18 mouse cellular contexts compared by ENCODE assay signal in genomic region chr12:16140511-16141110, GRCm38 (mm10).
DNase-seq lines count a peak whose midpoint lies in the region; ATAC-seq and TF ChIP-seq lines count a peak whose summit lies in the region.
"Had no signal": no experiment of that assay in that cellular context is flagged by ENCODE, and none has a peak within 500 bp of the region (broad histone marks: within the 10 kb centered on the region; RNA-seq: fewer than 3 reads in every experiment).

No protein-coding gene starts in this region.

- WGBS in heart, embryonic 10.5 days, result 63% methylated on average over 5 of the region's 5 CpGs
- WGBS in heart, postnatal 0 days, result 57% methylated on average over 5 of the region's 5 CpGs
- WGBS in heart, embryonic 12.5 days, result 59% methylated on average over 5 of the region's 5 CpGs
- 49% methylated on average over 5 of the region's 5 CpGs for WGBS in limb, embryonic 14.5 days
- 95% methylated on average over 5 of the region's 5 CpGs for WGBS in thymus, adult 2 months

- TF ChIP-seq POLR2A in limb, embryonic 14.5 days (IDR thresholded peaks at IDR 0.05; ENCODE audit: borderline replicate concordance, extremely low read depth, insufficient read depth, insufficient read length), result no peak
- no peak for TF ChIP-seq POLR2A in thymus, adult 2 months (IDR thresholded peaks at IDR 0.05; ENCODE audit: control insufficient read depth, extremely low read depth, insufficient read depth, low read length, poor library complexity)

- no peak for TF ChIP-seq CTCF in heart, postnatal 0 days (IDR thresholded peaks at IDR 0.05; ENCODE audit: low read depth)
- TF ChIP-seq CTCF in thymus, adult 2 months (IDR thresholded peaks at IDR 0.05; ENCODE audit: borderline replicate concordance, control insufficient read depth, extremely low read depth, insufficient read depth, low read length, poor library complexity), result no peak

- H3K4me1 ChIP-seq in heart, embryonic 10.5 days, result peaks cover 10% of the 10 kb centered on the region
- no peaks in the 10 kb centered on the region for H3K4me1 ChIP-seq in heart, postnatal 0 days (ENCODE audit: control insufficient read depth, insufficient read depth)
- H3K4me1 ChIP-seq in heart, embryonic 12.5 days (replicated peaks), result peaks cover 13% of the 10 kb centered on the region
- peaks cover 10% of the 10 kb centered on the region for H3K4me1 ChIP-seq in limb, embryonic 14.5 days (ENCODE audit: control insufficient read depth, insufficient read depth, low read length)
- H3K4me1 ChIP-seq in thymus, adult 2 months (replicated peaks; ENCODE audit: control insufficient read depth, insufficient read depth, low read length), result peaks cover 9% of the 10 kb centered on the region
- H3K4me1 ChIP-seq: forebrain, embryonic 13.5 days; hindbrain, embryonic 13.5 days had no signal

- H3K4me3 ChIP-seq in heart, embryonic 10.5 days, result no peak overlapping the region
- H3K4me3 ChIP-seq in heart, postnatal 0 days (ENCODE audit: low read depth, low read length), result no peak overlapping the region
- no peak overlapping the region for H3K4me3 ChIP-seq in heart, embryonic 12.5 days
- no peak overlapping the region for H3K4me3 ChIP-seq in limb, embryonic 14.5 days (replicated peaks; ENCODE audit: low read length)
- H3K4me3 ChIP-seq in thymus, adult 2 months (ENCODE audit: control insufficient read depth, insufficient read depth, low read length), result no peak overlapping the region
- H3K4me3 ChIP-seq: embryonic facial prominence, embryonic 10.5 days; forebrain, embryonic 13.5 days; heart, embryonic 15.5 days; hindbrain, embryonic 13.5 days had no signal

- H3K27me3 ChIP-seq in heart, embryonic 10.5 days (ENCODE audit: insufficient read depth, poor library complexity, severe bottlenecking), result no peaks in the 10 kb centered on the region
- no peaks in the 10 kb centered on the region for H3K27me3 ChIP-seq in heart, postnatal 0 days (ENCODE audit: control insufficient read depth, insufficient read depth, low read length)
- no peaks in the 10 kb centered on the region for H3K27me3 ChIP-seq in heart, embryonic 12.5 days (replicated peaks)
- no peaks in the 10 kb centered on the region for H3K27me3 ChIP-seq in limb, embryonic 14.5 days (ENCODE audit: control insufficient read depth, insufficient read depth, low read length)
- no peaks in the 10 kb centered on the region for H3K27me3 ChIP-seq in thymus, adult 2 months (ENCODE audit: control insufficient read depth, insufficient read depth, low read length)
- H3K27me3 ChIP-seq: forebrain, embryonic 13.5 days; heart, embryonic 15.5 days; hindbrain, embryonic 13.5 days had no signal

- no peak overlapping the region for H3K9ac ChIP-seq in heart, postnatal 0 days (replicated peaks; ENCODE audit: low read depth, low read length)
- H3K9ac ChIP-seq in heart, embryonic 12.5 days, result no peak overlapping the region
- no peak overlapping the region for H3K9ac ChIP-seq in limb, embryonic 14.5 days (ENCODE audit: low read depth, low read length, severe bottlenecking)
- H3K9ac ChIP-seq: forebrain, embryonic 13.5 days; forebrain, postnatal 0 days; heart, embryonic 15.5 days; hindbrain, embryonic 13.5 days had no signal

- peak; percentile 94 for DNase-seq in heart, adult 11 months
- no peak for DNase-seq in heart, embryonic 10.5 days (ENCODE audit: low spot score)
- DNase-seq in heart, postnatal 0 days (ENCODE audit: low spot score), result no peak
- DNase-seq in limb, embryonic 14.5 days (ENCODE audit: low spot score), result peak; percentile 22
- DNase-seq in skeletal muscle tissue, adult 2 months (ENCODE audit: low read depth, low spot score), result peak; percentile 68
- DNase-seq in thymus, adult 2 months, result no peak
- DNase-seq: adrenal gland, adult 2 months; adrenal gland, postnatal 25 days; cerebellum, adult 2 months; cerebellum, postnatal 10 days; forebrain, postnatal 0 days; kidney, adult 11 months had no signal

- peak; percentile 20; the same call in 1 of the 2 replicates for ATAC-seq in heart, postnatal 0 days (ENCODE audit: insufficient read depth, low read depth)
- no peak for ATAC-seq in heart, embryonic 12.5 days (ENCODE audit: insufficient number of reproducible peaks, low FRiP score)
- peak; percentile 66 for ATAC-seq in limb, embryonic 14.5 days (ENCODE audit: low FRiP score, low read depth)
- ATAC-seq: forebrain, embryonic 13.5 days; forebrain, postnatal 0 days; hindbrain, postnatal 0 days had no signal

- no peak overlapping the region for H3K4me2 ChIP-seq in heart, postnatal 0 days (ENCODE audit: low read depth, low read length)
- no peak overlapping the region for H3K4me2 ChIP-seq in heart, embryonic 12.5 days
- no peak overlapping the region for H3K4me2 ChIP-seq in limb, embryonic 14.5 days (replicated peaks; ENCODE audit: low read depth, low read length, severe bottlenecking)
- H3K4me2 ChIP-seq: forebrain, embryonic 13.5 days; heart, embryonic 15.5 days; hindbrain, embryonic 13.5 days had no signal

- H3K36me3 ChIP-seq in heart, embryonic 10.5 days, result no peaks in the 10 kb centered on the region
- no peaks in the 10 kb centered on the region for H3K36me3 ChIP-seq in heart, postnatal 0 days (replicated peaks; ENCODE audit: control insufficient read depth, insufficient read depth, low read length)
- H3K36me3 ChIP-seq in heart, embryonic 12.5 days, result no peaks in the 10 kb centered on the region
- H3K36me3 ChIP-seq in limb, embryonic 14.5 days (ENCODE audit: control insufficient read depth, insufficient read depth, low read length), result no peaks in the 10 kb centered on the region
- H3K36me3 ChIP-seq in thymus, adult 2 months (ENCODE audit: control insufficient read depth, insufficient read depth, low read length), result no peaks in the 10 kb centered on the region
- H3K36me3 ChIP-seq: embryonic facial prominence, embryonic 10.5 days; heart, embryonic 15.5 days; hindbrain, embryonic 13.5 days had no signal

- H3K27ac ChIP-seq in heart, embryonic 10.5 days, result no peak overlapping the region
- no peak overlapping the region for H3K27ac ChIP-seq in heart, postnatal 0 days (ENCODE audit: low read depth)
- no peak overlapping the region for H3K27ac ChIP-seq in heart, embryonic 12.5 days (ENCODE audit: poor library complexity, severe bottlenecking)
- 0 out of 2 replicates have a peak overlapping the region, but pooled peaks have one; percentile 30 for H3K27ac ChIP-seq in limb, embryonic 14.5 days (replicated peaks; ENCODE audit: low read depth, low read length)
- no peak overlapping the region for H3K27ac ChIP-seq in thymus, adult 2 months (ENCODE audit: control insufficient read depth, insufficient read depth, low read length)
- H3K27ac ChIP-seq: embryonic facial prominence, embryonic 10.5 days; forebrain, embryonic 13.5 days; heart, embryonic 15.5 days; hindbrain, embryonic 13.5 days; hindbrain, postnatal 0 days had no signal

- TF ChIP-seq EP300 in heart, postnatal 0 days (IDR thresholded peaks at IDR 0.05; ENCODE audit: low read depth), result no peak

- H3K9me3 ChIP-seq in heart, embryonic 10.5 days, result no peaks in the 10 kb centered on the region
- no peaks in the 10 kb centered on the region for H3K9me3 ChIP-seq in heart, postnatal 0 days (replicated peaks; ENCODE audit: control insufficient read depth, low read length)
- H3K9me3 ChIP-seq in heart, embryonic 12.5 days (replicated peaks), result no peaks in the 10 kb centered on the region
- H3K9me3 ChIP-seq in limb, embryonic 14.5 days (ENCODE audit: control insufficient read depth, low read length), result no peaks in the 10 kb centered on the region
- H3K9me3 ChIP-seq: embryonic facial prominence, embryonic 10.5 days; forebrain, embryonic 13.5 days; heart, embryonic 15.5 days; hindbrain, embryonic 13.5 days had no signal

Comparison
In these comparisons a context has a peak if more than half of its experiments do, and no peak if none do; other contexts are left out.
1. DNase-seq: peak in heart, adult 11 months (single experiment), limb, embryonic 14.5 days (single experiment) and skeletal muscle tissue, adult 2 months (single experiment); none in heart, embryonic 10.5 days (single experiment), heart, postnatal 0 days (single experiment) and thymus, adult 2 months (single experiment).